Mouse (Mus musculus) C3H10T1/2 (cell line): ENCODE measurements around the gene Olfr1042. TPM values are rescaled to one million over a fixed set of nuclear protein-coding genes. Genes with fewer than 3 reads are reported as not detected.

Source experiments
- polyA plus RNA-seq, 2 experiments: library from polyadenylated mRNA; unstranded; fragments of >200 nt; fragmentation: generic; extraction: Trizol; gene quantifications; one replicate each; pipeline ENCODE4 v1.2.1; 2012; ENCODE audit warnings: missing spikeins in 2 of 2

Olfr1042 gene
- polyA plus RNA-seq: not detected

DNA sequence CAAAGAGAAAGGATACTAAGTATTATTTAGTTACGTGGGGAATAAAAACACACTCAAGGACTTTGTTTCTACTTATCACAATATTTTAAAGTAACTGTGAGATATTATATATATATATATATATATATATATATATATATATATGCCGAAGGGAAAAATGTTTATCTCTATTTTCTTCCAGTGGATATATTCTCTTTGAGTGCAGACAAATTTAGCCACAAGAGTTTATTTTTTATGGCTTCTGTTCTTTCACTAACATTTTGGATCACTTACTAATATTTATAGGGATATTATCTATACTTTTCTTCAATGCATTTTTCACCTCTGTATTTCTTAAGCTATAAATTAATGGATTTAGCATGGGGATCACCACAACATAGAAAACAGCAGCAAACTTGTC, at the start of gene Olfr1042:
Gene Olfr1042 (minus strand): TSS at position 101 of the 400 bp plus-strand sequence.

GRCm38 (mm10) chr2:86202909-86203308, 41.3 kb upstream of the Olfr1042 start, which contains the start of gene Olfr1045:
TSS of gene Olfr1045 (minus strand) at chr2:86203009.

GRCm38 (mm10) chr2:86185583-86185982, 23.9 kb upstream of the Olfr1042 start, which contains the start of gene Olfr52:
TSS of gene Olfr52 (minus strand) at chr2:86185683.

DNA sequence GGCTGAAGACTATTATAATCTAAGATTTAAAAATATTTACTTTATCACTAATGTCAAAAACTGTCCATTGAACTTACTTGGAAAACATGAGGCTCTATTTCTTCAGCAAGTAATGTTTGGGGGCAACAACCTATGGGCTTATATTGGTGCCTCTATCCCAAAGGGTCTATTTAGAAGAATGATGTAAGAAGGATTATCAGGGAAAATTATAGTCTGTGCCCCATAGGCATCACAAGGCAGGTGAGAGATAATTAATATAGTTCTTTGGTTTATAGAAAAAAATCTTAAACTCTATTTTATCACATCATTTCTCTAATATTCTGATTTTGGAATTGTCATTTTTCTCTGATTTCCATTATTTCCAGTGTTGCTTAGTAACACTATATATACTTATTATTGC, 16.1 kb upstream of the Olfr1042 start, which contains the start of gene Olfr1044:
Gene Olfr1044 (minus strand): TSS at position 101 of the 400 bp plus-strand sequence.

DNA sequence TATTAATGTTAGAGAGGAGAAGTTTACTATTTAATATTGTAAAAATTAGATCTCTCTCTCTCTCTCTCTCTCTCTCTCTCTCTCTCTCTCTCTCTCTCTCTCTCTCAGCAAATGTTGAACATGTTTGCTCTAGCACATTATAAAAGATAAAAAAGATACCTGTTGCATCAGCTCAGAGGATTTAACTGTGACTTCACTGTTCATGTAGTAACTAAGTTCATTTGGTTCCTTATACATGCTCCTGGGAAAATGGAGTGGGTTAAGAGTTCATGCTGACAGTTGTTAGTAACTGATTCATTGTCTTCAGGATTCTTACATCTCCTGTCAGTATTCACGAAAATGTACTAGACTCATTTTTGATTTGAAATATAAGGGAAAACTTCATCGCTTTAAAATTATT, 5.8 kb upstream of the Olfr1042 start, which contains the start of gene Olfr1043:
Gene Olfr1043 (minus strand): TSS at position 101 of the 400 bp plus-strand sequence.

DNA sequence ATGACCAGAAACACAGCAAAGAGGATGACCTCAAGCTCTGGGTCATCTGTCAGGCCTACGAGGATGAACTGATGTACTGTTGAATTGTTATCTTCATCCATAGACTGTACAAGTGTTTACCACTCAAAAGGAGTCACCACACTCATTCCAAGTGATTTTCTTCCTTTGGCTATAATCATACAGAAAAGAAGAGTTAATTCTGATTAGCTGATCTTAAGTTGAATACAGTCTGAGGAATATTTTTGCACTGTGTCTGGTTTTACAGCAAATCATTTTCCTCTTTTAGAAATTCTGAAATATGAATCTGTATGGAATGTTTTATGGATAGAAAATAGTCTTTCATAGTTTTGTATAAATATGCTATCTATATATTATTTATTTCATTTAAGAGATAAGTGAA, 15.0 kb downstream of the Olfr1042 start, which contains the start of gene Olfr1040:
Gene Olfr1040 (minus strand): TSS at position 101 of the 400 bp plus-strand sequence.

DNA sequence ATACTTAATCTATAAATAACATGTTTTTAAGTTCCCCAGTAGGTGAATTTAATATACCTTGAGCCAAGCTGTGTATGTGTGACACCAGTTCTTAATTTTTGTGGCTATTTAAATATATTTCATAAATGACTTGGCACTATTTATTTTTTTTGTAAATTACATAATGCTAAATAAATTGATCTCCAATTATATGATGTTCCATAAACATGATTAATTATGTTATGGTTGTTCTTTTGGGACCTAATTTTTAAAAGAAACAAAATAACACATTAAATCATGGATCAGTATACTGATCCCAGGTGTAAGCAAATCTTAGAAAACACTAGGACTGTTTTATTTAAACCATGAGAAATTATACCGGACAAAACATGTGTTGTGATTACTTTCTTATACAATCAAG, 25.8 kb downstream of the Olfr1042 start, which contains the start of gene Olfr1039:
Gene Olfr1039 (minus strand): TSS at position 101 of the 400 bp plus-strand sequence.

Other genes starting within 250 kb of the Olfr1042 start
- gene Olfr1025-ps1, start 246.6 kb downstream of the Olfr1042 start, polyA plus RNA-seq: not detected
- not detected for gene Olfr1026, start 240.3 kb downstream of the Olfr1042 start, polyA plus RNA-seq
- not detected for gene Olfr1028, start 211.4 kb downstream of the Olfr1042 start, polyA plus RNA-seq
- gene Olfr1029, start 187.9 kb downstream of the Olfr1042 start, polyA plus RNA-seq: not detected
- not detected for gene Olfr1030, start 182.6 kb downstream of the Olfr1042 start, polyA plus RNA-seq
- not detected for gene Olfr1031, start 171.5 kb downstream of the Olfr1042 start, polyA plus RNA-seq
- gene Olfr1032, start 156.3 kb downstream of the Olfr1042 start, polyA plus RNA-seq: not detected
- gene Olfr1033, start 141.2 kb downstream of the Olfr1042 start, polyA plus RNA-seq: not detected
- not detected for gene Olfr1034, start 116.0 kb downstream of the Olfr1042 start, polyA plus RNA-seq
- not detected for gene Olfr1036, start 87.8 kb downstream of the Olfr1042 start, polyA plus RNA-seq
- gene Olfr1037, start 74.5 kb downstream of the Olfr1042 start, polyA plus RNA-seq: not detected
- not detected for gene Olfr1039, start 25.9 kb downstream of the Olfr1042 start, polyA plus RNA-seq
- gene Olfr1040, start 15.1 kb downstream of the Olfr1042 start, polyA plus RNA-seq: not detected
- not detected for gene Olfr1043, start 5.7 kb upstream of the Olfr1042 start, polyA plus RNA-seq
- not detected for gene Olfr1044, start 16.0 kb upstream of the Olfr1042 start, polyA plus RNA-seq
- not detected for gene Olfr52, start 23.8 kb upstream of the Olfr1042 start, polyA plus RNA-seq
- not detected for gene Olfr1045, start 41.2 kb upstream of the Olfr1042 start, polyA plus RNA-seq
- gene Olfr1046, start 57.5 kb upstream of the Olfr1042 start, polyA plus RNA-seq: not detected
- gene Olfr1047, start 69.6 kb upstream of the Olfr1042 start, polyA plus RNA-seq: not detected
- not detected for gene Olfr1048, start 78.5 kb upstream of the Olfr1042 start, polyA plus RNA-seq
- gene Olfr1049, start 96.5 kb upstream of the Olfr1042 start, polyA plus RNA-seq: not detected
- not detected for gene Olfr1051, start 117.2 kb upstream of the Olfr1042 start, polyA plus RNA-seq
- gene Olfr1052, start 130.6 kb upstream of the Olfr1042 start, polyA plus RNA-seq: not detected
- gene Olfr1053, start 153.4 kb upstream of the Olfr1042 start, polyA plus RNA-seq: not detected
- not detected for gene Olfr1054, start 173.6 kb upstream of the Olfr1042 start, polyA plus RNA-seq
- gene Olfr1055, start 188.4 kb upstream of the Olfr1042 start, polyA plus RNA-seq: not detected
- not detected for gene Olfr1056, start 200.6 kb upstream of the Olfr1042 start, polyA plus RNA-seq
- gene Olfr1057, start 216.6 kb upstream of the Olfr1042 start, polyA plus RNA-seq: not detected
- not detected for gene Olfr1058, start 226.7 kb upstream of the Olfr1042 start, polyA plus RNA-seq